Mouse (Mus musculus): ENCODE results near the gene Rftn1. TPM values are rescaled to one million over a fixed set of nuclear protein-coding genes. Genes with fewer than 3 reads are reported as not detected.

Rftn1 gene
- total and polyA plus RNA-seq, 2 experiments from 2014 or later = 19.7 to 44.4 TPM

GRCm38 (mm10) chr17:50081647-50082046 is 108.8 kb downstream of the Rftn1 start:
- no peaks in the 10 kb centered on the region for H3K9me3 ChIP-seq (ENCODE audit: low read length)
- no peaks in the 10 kb centered on the region for H3K36me3 ChIP-seq (ENCODE audit: insufficient read depth, low read length)
- TF ChIP-seq CTCF (IDR thresholded peaks at IDR 0.05; ENCODE audit: low read depth) = no peak
- H3K4me1 ChIP-seq (ENCODE audit: insufficient read depth, low read length) = no peaks in the 10 kb centered on the region
- H3K27ac ChIP-seq = no peak overlapping the region
- no peak for DNase-seq (ENCODE audit: low spot score)
- H3K27me3 ChIP-seq (ENCODE audit: insufficient read depth, low read length) = no peaks in the 10 kb centered on the region
- no peak overlapping the region for H3K4me2 ChIP-seq (ENCODE audit: low read depth, low read length)
- no peak overlapping the region for H3K4me3 ChIP-seq (ENCODE audit: low read length)
- no peak overlapping the region for H3K9ac ChIP-seq (replicated peaks; ENCODE audit: low read length)
- ATAC-seq = no peak
- 59% methylated on average over 9 of the region's 9 CpGs for WGBS

GRCm38 (mm10) chr17:50080991-50081390 is 109.5 kb downstream of the Rftn1 start:
- no peak overlapping the region for H3K9ac ChIP-seq (replicated peaks; ENCODE audit: low read length)
- no peaks in the 10 kb centered on the region for H3K9me3 ChIP-seq (ENCODE audit: low read length)
- no peaks in the 10 kb centered on the region for H3K36me3 ChIP-seq (ENCODE audit: insufficient read depth, low read length)
- H3K4me3 ChIP-seq (ENCODE audit: low read length) = no peak overlapping the region
- ATAC-seq = no peak
- WGBS = 74% methylated on average over 4 of the region's 4 CpGs
- TF ChIP-seq CTCF (IDR thresholded peaks at IDR 0.05; ENCODE audit: low read depth) = no peak
- H3K27ac ChIP-seq = no peak overlapping the region
- no peaks in the 10 kb centered on the region for H3K4me1 ChIP-seq (ENCODE audit: insufficient read depth, low read length)
- no peak for DNase-seq (ENCODE audit: low spot score)
- H3K4me2 ChIP-seq (ENCODE audit: low read depth, low read length) = no peak overlapping the region
- H3K27me3 ChIP-seq (ENCODE audit: insufficient read depth, low read length) = no peaks in the 10 kb centered on the region

DNA sequence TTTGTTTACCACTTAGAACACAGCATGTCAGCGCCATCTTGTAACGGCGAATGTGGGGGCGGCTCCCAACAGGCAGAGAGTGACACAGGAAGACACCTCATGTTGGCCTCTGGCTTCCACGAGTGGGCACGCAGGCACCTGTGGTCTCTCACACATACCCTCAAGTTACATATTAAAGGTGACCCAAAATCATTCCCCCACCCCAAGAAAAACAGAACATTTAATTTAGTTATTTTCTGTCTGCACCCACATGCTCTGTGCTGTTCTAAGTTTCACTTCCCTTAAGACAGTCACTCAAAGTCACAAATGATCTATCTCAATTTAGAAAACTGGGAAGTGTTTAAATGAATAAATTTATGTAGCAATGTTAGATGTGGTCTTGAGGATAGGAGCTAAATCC is 111.7 kb downstream of the Rftn1 start:
- H3K9me3 ChIP-seq (ENCODE audit: low read length) = no peaks in the 10 kb centered on the region
- no peak for DNase-seq (ENCODE audit: low spot score)
- H3K9ac ChIP-seq (replicated peaks; ENCODE audit: low read length) = no peak overlapping the region
- H3K4me3 ChIP-seq (ENCODE audit: low read length) = no peak overlapping the region
- no peak overlapping the region for H3K27ac ChIP-seq
- no peaks in the 10 kb centered on the region for H3K27me3 ChIP-seq (ENCODE audit: insufficient read depth, low read length)
- H3K4me1 ChIP-seq (ENCODE audit: insufficient read depth, low read length) = no peaks in the 10 kb centered on the region
- no peak for TF ChIP-seq CTCF (IDR thresholded peaks at IDR 0.05; ENCODE audit: low read depth)
- no peak for ATAC-seq
- H3K4me2 ChIP-seq (ENCODE audit: low read depth, low read length) = no peak overlapping the region
- no peaks in the 10 kb centered on the region for H3K36me3 ChIP-seq (ENCODE audit: insufficient read depth, low read length)
- 98% methylated on average over 6 of the region's 6 CpGs for WGBS

DNA sequence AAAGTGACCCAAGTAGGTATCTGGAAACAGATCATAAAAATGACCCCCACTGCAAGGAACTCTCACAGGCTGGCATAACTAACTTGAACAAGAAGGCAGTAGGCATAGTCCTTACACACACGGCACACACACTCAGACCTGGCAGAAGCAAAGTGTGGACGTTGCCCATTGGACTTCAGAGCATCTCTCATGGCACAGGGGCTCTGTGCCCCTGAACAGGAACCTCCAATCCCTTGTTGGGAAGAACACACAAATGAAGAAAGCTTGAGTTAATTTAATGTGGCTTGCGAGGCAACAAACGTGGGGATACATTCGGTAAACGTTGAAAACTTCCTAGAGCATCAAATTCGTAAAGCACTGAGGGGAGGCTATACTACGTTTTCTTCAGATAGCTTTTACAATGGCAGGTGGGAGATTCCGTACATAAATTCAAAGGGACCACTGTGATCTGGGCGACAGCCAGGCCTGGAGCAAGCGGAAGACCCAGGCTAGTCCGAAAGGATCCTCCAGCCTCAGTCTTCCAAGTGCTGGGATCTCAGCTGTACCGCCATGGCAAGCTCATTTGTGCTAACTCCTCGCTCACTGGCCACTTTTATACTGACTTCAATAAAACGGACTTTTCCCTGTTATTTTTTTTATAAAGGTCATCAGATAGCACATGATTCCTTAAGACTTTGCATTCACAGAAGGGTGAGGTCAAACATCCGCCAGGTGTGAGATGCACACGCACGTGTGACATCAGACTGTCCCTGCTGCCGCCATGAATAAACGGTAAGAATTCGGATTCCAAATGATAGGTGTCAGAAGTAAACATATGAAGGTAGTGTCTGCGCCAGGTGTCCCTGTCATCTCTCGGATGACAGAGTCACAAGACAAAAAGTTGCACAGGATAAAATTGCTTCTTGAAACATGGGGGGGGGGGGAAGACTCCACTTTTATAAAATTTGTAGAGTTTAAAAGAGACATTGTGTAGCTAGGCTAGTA is 117.2 kb downstream of the Rftn1 start:
- DNase-seq (ENCODE audit: low spot score) = no peak
- TF ChIP-seq CTCF (IDR thresholded peaks at IDR 0.05; ENCODE audit: low read depth) = no peak
- Histone ChIP-seq H3K9me3 (ENCODE audit: low read length) (no peaks in the 10 kb centered on the region), H3K9ac (replicated peaks; ENCODE audit: low read length) (no peak overlapping the region), H3K4me1 (ENCODE audit: insufficient read depth, low read length) (no peaks in the 10 kb centered on the region), H3K27me3 (ENCODE audit: insufficient read depth, low read length) (no peaks in the 10 kb centered on the region), H3K4me3 (ENCODE audit: low read length) (no peak overlapping the region), H3K27ac (no peak overlapping the region), H3K4me2 (ENCODE audit: low read depth, low read length) (no peak overlapping the region), H3K36me3 (ENCODE audit: insufficient read depth, low read length) (no peaks in the 10 kb centered on the region)
- no peak for ATAC-seq
- 96% methylated on average over 23 of the region's 23 CpGs for WGBS

GRCm38 (mm10) chr17:50071602-50071988 is 118.9 kb downstream of the Rftn1 start:
- no peak for TF ChIP-seq CTCF (IDR thresholded peaks at IDR 0.05; ENCODE audit: low read depth)
- H3K27me3 ChIP-seq (ENCODE audit: insufficient read depth, low read length) = no peaks in the 10 kb centered on the region
- no peaks in the 10 kb centered on the region for H3K36me3 ChIP-seq (ENCODE audit: insufficient read depth, low read length)
- DNase-seq (ENCODE audit: low spot score) = no peak
- no peaks in the 10 kb centered on the region for H3K4me1 ChIP-seq (ENCODE audit: insufficient read depth, low read length)
- H3K4me3 ChIP-seq (ENCODE audit: low read length) = no peak overlapping the region
- ATAC-seq = no peak
- H3K9me3 ChIP-seq (ENCODE audit: low read length) = no peaks in the 10 kb centered on the region
- no peak overlapping the region for H3K9ac ChIP-seq (replicated peaks; ENCODE audit: low read length)
- H3K4me2 ChIP-seq (ENCODE audit: low read depth, low read length) = no peak overlapping the region
- H3K27ac ChIP-seq = no peak overlapping the region
- 84% methylated on average over 6 of the region's 6 CpGs for WGBS

GRCm38 (mm10) chr17:50070822-50071601 is 119.5 kb downstream of the Rftn1 start:
- H3K9ac ChIP-seq (replicated peaks; ENCODE audit: low read length) = no peak overlapping the region
- DNase-seq (ENCODE audit: low spot score) = no peak
- H3K27ac ChIP-seq = no peak overlapping the region
- H3K9me3 ChIP-seq (ENCODE audit: low read length) = no peaks in the 10 kb centered on the region
- no peak overlapping the region for H3K4me2 ChIP-seq (ENCODE audit: low read depth, low read length)
- no peak for TF ChIP-seq CTCF (IDR thresholded peaks at IDR 0.05; ENCODE audit: low read depth)
- no peak overlapping the region for H3K4me3 ChIP-seq (ENCODE audit: low read length)
- H3K36me3 ChIP-seq (ENCODE audit: insufficient read depth, low read length) = no peaks in the 10 kb centered on the region
- ATAC-seq = no peak
- no peaks in the 10 kb centered on the region for H3K4me1 ChIP-seq (ENCODE audit: insufficient read depth, low read length)
- WGBS = 84% methylated on average over 7 of the region's 7 CpGs
- H3K27me3 ChIP-seq (ENCODE audit: insufficient read depth, low read length) = no peaks in the 10 kb centered on the region

Measured in hindbrain, postnatal 0 days (tissue).